Mouse (Mus musculus) ES-E14 (cell line): ENCODE results near the gene Spon1.

ENCODE experiments used
- CHD2 ChIP-seq: IDR thresholded peaks from 2 replicates; pipeline ENCODE4 v1.6.1; 2014; ENCODE audit warnings: mild to moderate bottlenecking, low read depth, low read length, inconsistent platforms
- MAFK ChIP-seq: IDR thresholded peaks from 2 replicates; pipeline ENCODE4 v1.6.1; 2014; ENCODE audit warnings: mild to moderate bottlenecking, low read depth, low read length, inconsistent platforms; ENCODE audit not compliant: insufficient read depth
- ZC3H11A ChIP-seq: IDR thresholded peaks from 2 replicates; pipeline ENCODE4 v1.6.1; 2012; ENCODE audit warnings: low read depth, mild to moderate bottlenecking, inconsistent platforms, low read length, borderline replicate concordance
- ZNF384 ChIP-seq: IDR thresholded peaks from 2 replicates; pipeline ENCODE4 v1.6.1; 2012; ENCODE audit warnings: low read depth, low read length, inconsistent platforms

DNA sequence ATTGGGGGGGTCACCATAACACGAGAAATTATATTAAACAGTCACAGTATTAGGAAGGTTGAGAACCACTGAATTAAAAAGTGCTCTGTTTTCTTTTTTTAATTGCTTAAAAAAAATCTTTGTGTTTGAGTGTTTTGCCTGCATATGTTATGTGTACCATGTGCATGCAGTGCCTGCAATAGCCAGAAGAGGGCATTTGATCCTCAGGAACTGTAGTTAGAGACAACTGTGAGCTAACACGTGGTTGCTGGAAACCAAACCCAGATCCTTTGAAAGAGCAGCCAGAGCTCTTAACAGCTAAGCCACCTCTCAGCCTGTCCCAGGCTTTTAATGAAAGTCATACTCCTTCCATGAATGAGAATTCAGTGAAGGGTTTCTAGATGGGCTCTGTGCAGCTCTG, 6.3 kb downstream of the Spon1 start:
- TF ChIP-seq CHD2 (no peak), ZC3H11A (peak; percentile 42; the same call in 1 of the 2 replicates), MAFK (no peak), ZNF384 (no peak)
